Mouse (Mus musculus): ENCODE results near the gene Nxnl1.
"Not testable (repeated sequence)": the region's sequence is repeated elsewhere in the genome, so short reads cannot be mapped to it uniquely, and the experiment has no call there.

Gene Nxnl1

GRCm38 (mm10) chr8:71552770-71553169 lies 13.6 kb downstream of the Nxnl1 start:
- DNase-seq: peak; percentile 87

GRCm38 (mm10) chr8:71550754-71551153 lies 15.6 kb downstream of the Nxnl1 start:
- no peak for DNase-seq

- no peak for DNase-seq
These were observed 18.8 kb downstream of the Nxnl1 start for GRCm38 (mm10) chr8:71547590-71547989.

DNA sequence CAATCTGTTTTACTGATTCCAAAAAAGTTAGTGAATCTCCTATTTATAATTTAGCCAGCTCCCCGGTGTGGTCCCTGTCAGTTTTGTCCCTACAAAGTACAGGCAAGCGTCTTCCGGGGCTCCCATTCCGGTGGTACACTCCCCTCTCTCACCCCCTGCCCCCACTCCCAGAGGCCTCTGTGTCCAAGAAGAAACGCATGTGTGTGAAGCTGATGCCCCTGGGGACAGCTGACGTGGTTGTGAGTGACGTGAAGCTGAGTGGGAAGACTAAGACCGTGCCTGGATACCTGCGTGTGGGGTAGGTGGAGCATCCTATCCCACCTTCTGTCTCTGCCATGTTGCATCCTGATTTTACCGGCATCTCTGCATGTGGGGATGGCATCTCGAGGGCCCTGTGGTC lies 21.3 kb downstream of the Nxnl1 start:
- peak; percentile 90 for DNase-seq

- DNase-seq: peak; percentile 91
These were observed 22.6 kb downstream of the Nxnl1 start for GRCm38 (mm10) chr8:71543755-71544154.

DNA sequence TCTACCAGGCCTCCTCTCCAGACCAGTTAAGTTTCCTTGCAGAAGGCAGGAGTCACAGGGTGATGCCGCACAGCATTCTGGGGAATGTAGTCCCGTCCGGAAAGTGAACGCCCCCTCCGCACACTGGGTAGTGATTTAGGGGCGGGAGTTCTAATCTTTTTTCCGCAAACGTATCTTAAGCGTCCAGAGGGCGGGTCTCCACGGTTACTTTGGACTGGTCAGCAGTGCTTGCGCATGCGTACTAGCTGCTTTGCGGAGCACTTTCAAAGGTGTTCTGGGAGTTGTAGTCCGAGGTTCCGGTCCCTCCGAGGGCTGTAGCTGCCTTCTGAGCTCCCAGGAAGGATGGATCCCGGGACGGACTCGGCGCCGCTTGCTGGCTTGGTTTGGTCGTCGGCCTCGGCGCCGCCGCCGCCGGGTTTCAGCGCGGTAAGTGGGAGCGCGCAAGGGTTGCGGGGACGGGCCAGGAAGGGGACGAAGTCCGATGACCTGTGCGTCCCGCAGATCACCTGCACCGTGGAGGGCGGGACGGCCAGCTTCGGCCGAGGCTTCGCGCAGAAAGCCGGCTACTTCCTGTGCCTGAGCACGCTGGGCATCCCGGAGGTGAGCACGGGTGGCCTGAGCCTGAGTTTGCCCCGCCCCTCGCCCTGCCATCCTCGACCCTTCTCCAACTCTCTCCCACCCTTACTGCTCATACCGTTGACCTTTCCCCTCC lies 23.6 kb downstream of the Nxnl1 start, which contains the start of gene Mvb12a:
Gene Mvb12a (plus strand): TSS at position 291 of the 712 bp plus-strand sequence.
- DNase-seq: peak; percentile 100

DNA sequence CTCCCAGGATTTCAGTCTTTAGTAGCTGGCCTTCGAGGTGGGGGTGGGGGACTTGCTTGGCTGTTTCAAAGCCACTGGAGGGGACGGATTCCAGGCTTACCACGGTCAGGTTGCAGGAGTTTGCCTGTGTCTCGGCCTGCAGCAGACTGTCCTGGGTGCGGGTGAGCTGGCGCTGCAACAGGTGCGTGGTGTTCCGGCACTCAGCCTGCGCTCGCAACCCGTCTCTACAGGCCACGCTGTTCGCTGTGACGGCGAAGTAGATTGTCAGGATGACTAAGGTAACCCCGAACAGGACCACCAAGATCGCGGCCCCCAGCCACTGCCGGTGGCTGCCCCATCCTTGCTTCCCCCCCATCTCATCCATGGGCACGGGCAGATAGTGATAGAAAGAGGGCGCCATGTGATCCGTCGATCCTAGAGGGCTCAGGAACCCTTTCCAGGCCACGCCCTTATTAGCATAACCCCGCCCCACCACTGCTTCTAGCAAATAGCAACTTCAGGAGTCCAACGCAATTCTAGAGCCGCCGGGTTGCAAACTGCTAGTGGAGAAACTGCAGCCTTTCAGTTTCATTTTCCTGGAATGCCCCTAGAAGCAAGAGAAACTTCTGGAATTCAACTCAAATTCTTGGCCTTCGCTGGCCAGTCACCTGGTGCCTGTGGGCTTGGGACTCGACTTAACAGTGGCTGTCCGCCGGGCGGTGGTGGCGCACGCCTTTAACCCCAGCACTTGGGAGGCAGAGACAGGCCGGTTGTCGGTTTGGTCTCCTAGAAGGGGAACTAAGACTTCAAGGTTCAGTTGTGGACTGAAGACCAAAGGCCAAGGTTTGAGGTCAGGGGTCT lies 29.2 kb downstream of the Nxnl1 start, which contains the start of gene Bst2:
Gene Bst2 (minus strand): TSS at position 429 of the 840 bp plus-strand sequence.
- peak; percentile 100 for DNase-seq

DNA sequence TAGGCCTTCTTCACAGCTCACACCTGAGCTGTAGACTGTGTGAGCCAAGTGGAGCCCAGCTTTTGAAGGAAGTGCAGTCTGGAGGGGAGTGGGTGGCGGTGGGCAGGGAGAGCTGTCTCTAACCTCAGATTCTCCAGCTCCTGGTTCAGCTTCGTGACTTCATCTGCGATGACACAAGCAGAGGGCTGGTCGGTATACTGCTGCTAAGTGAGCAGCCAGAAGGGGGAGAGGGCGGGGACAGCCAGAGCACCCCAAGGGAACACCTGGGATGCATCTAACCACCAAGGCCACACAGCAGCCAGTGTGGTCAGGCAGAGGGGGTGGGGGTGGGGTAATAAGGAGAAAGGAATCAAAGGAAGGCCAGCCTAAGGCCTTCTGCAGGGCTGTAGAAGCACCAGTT lies 30.7 kb downstream of the Nxnl1 start:
- DNase-seq: peak; percentile 89

DNA sequence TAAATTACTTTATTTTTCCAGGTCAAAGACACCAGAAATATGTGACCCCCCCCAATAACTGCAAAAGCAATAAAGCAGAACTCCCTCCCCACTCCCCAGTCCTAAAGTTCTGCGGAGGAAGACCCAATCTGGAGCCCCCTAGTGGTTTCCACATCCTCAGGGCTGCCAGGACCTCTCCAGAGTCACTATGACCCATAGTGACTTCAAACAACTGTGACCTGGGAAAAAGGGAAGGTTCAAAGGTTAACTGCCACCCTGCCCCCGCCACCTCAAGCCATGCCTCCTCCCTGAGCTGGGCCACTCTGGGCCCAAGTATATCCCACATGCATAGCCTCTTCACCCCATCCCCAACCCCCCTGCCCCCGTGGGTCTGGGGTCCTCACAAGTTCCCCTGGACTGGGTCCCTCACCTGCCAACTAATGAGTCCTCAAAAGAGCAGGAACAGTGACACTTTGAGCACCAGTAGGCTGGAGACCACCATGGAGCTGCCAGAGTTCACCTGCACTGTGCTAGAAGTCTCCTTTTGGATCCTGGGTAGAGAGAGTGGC lies 32.1 kb downstream of the Nxnl1 start:
- peak; percentile 93 for DNase-seq

DNA sequence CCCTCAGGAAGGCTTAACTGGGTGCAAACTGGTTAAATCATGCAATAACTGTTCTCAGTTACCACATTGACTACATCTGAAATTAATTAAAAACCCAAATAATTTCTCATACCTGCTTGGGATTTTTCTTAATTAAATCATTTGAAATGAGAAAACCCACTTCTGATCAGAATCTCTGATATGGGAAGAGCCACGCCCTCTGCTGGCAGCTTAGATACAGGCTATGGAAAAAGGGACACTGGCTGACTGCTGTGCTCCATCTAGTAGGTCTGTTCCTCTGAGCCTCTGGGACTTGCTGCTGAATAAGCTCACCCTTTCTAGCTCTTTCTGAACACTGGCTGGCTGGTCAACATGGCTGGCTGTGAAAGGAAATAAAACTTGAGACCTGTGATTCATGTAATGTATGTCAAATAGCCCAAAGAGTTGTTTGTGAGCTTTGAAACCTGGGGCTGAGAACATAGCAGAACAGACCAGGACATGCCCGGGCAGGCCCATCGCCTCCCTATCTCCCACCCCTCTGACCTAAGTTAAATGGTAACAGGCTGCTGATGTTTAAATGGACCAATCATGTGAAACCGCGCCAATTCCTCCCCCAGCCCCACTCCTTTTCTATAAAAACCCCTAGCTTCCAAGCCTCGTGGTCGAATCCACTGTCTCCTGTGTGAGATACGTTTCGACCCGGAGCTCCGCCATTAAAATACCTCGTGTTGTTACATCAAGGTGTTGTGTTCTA lies 35.5 kb downstream of the Nxnl1 start:
- DNase-seq: peak; percentile 92

- peak; percentile 98 for DNase-seq
These were observed 37.9 kb downstream of the Nxnl1 start for GRCm38 (mm10) chr8:71528362-71529073.

GRCm38 (mm10) chr8:71527162-71527870 lies 39.1 kb downstream of the Nxnl1 start:
- peak; percentile 94 for DNase-seq

DNA sequence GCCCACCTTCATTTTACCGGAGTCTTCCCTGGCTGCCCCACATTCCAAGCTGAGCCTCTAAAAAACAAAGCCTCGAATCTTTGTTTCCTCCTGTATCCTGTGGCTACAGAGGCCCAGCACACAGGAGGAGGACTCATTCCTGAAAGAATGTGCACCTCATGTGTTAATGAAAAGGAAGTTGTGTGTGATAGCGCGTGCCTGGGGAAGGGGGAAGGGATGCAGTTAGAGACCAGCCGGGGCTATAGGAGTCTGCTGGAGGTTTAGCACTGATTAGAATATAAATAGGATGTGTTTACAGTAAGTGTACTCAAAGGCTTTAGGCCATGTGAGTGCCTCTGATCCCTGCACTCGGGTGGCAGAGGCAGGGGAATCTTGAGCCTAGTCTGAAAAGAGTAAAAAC lies 40.1 kb downstream of the Nxnl1 start:
- peak; percentile 91 for DNase-seq

GRCm38 (mm10) chr8:71525226-71526050 lies 41.0 kb downstream of the Nxnl1 start, which contains the start of gene Ccdc194:
Ccdc194 (minus strand) TSS chr8:71525711.
- peak; percentile 91 for DNase-seq

DNA sequence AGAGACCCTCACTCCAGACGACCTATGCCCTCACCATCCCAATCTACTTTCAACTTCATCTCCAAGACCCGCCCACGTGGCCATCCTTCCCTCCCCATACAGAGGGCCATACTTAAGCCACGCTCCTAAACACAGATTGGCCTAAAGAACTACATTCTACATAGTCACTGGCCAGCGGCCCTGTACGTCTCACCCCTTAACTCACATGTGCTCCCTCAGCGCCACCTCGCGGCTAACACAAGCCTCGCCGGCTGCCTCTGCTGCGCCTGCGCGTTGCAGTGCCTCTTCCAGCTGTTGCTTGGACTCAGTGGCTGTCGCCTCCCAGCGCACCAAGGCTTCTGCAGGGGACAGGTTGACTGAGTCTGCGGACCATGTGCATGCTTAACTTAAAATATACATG lies 44.8 kb downstream of the Nxnl1 start:
- peak; percentile 99 for DNase-seq

DNA sequence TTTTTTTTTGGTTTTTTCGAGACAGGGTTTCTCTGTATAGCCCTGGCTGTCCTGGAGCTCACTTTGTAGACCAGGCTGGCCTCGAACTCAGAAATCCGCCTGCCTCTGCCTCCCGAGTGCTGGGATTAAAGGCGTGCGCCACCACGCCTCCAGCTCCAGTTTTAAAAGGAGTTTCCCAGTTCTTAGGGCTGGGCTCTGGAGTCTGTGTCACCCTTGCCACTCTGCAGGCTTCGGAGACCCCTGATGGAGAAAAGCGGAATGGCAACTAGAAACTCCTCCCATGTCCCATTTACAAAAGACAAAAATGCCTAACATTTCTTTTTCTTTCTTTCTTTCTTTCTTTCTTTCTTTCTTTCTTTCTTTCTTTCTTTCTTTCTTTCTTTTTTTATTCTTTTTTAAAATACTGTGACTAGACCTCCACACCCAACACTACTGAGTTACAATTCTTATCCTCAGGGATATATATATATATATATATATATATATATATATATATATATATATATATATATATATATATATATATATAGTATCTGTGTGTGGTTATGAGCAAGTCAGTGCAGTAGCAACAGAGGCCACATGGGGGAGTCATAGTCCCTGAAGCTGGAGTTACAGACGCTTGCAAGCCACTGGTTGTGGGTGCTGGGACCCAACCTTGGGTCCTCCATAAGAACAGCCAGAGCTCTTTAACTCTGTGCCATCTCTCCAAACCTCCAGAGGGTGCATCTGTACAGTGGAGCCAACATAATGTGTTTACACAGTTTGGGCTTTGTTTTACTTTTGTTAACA lies 47.2 kb downstream of the Nxnl1 start:
- not testable (repeated sequence) for DNase-seq

- DNase-seq: no peak
These were observed 49.6 kb downstream of the Nxnl1 start for GRCm38 (mm10) chr8:71516786-71517185.

DNA sequence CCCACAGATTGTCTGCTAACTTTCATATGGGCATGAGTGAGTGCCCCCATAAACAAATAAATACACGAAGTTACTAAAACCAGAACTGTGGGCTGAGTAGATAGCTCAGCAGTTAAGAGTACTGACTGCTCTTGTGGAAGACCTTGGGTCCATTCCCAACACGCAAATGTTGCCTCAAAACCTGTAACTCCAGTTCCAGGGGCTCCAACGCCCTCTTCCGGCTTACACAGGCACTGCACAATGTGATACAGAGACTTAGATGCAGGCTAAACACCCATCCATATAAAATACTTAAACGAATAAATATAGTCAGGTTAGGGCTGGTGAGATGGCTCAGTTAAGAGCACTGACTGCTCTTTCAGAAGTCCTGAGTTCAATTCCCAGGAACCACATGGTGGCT lies 51.4 kb downstream of the Nxnl1 start:
- no peak for DNase-seq

DNA sequence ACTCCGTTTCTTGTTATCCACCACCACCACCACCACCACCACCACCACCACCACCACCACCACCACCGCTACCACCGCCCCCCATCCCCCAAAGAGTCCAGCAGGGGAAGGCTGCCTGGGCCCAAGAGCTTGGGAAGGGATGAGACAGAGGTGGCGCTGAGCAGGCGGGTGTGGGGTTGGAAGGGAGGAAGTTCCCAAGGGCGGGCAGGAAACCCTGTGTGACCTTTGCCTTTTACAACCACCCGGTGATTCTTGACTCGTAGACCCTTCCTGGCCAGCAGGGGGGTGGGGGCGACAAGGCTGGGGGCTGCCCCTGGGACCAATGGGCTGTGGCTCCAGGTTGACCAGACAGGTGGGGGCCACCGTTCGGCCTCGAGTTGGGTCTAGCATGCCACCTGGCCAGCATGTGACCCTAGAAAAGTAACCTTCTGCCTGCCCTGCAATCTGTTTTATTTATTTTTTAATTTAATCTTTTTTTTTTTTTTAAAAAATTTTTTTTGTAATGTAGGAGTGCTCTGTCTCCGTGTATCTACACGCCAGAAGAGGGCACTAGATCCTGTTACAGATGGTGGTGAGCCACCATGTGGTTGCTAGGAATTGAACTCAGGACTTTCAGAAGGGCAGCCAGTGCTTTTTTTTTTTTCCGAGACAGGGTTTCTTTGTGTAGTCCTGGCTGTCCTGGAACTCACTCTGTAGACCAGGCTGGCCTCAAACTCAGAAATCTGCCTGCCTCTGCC lies 53.2 kb downstream of the Nxnl1 start:
- DNase-seq: no peak
